Mouse (Mus musculus): ENCODE measurements at regions not wholly inside any gene's neighbourhood (a gene's known extent, or its start where the extent isn't known, plus 50 kb on each side); places are given as distances from the start of the nearest gene placed in this dataset.

DNA sequence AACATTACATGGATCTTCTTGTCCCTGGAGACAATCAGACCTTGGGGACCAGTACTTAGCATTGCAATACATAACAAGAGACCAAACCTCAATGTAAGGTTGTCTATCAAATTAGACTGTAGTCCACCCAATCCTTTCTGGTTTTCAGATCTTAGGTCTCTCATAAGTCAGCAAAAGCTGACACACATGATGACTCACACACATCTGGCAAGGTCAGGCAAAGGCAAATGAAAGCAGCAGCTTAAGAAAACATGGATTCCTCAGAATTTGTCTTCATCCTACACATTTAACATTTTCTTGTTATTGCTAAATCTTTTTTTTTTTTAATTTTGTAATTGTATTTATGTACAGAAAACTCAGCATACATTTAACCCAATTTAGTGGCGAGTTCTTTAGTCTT is 52.0 kb downstream of the Gm11983 start:
- DNase-seq (ENCODE audit: low spot score in 2 of 2), result no peak

DNA sequence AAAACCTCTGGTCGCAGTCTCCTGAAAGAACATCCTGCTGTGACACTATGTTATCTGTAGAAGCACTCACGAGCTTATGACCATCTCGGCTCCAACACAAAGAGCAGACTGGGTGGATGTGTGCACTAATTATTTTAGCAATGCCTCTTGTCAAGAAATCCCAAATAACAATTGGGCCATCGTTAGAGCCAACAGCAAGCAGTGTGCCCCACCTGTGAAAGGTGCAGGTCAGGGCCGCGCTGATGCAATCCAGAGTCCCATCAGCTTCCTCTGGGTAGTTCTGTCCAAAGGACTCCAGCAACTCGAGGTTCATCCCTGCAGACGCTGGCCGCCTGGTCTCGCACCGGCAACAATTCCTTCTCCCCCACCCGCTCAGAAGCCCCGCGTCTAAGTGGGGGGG is 54.6 kb downstream of the Gm11983 start:
- DNase-seq (ENCODE audit: low spot score in 2 of 2), result no peak

DNA sequence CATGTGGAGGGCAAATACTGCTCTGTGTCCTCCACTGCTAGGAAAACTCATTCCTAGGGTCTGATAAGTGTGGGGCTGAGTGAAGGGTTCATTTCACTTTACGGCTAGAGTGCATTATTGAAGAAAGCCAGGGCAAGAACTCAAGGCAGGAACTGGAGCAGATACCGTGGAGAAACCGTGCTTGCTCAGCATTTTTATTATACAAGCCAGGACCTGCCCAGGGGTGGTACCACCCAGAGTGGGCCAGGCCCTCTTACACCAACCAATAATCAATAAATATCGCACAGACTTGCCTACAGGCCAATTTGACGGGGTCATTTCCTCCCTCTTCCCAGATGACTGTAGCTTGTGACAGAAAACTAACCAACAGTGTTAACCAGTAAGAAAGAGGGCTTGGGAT is 57.7 kb downstream of the Gm11983 start:
- DNase-seq (ENCODE audit: low spot score in 2 of 2), result no peak

DNA sequence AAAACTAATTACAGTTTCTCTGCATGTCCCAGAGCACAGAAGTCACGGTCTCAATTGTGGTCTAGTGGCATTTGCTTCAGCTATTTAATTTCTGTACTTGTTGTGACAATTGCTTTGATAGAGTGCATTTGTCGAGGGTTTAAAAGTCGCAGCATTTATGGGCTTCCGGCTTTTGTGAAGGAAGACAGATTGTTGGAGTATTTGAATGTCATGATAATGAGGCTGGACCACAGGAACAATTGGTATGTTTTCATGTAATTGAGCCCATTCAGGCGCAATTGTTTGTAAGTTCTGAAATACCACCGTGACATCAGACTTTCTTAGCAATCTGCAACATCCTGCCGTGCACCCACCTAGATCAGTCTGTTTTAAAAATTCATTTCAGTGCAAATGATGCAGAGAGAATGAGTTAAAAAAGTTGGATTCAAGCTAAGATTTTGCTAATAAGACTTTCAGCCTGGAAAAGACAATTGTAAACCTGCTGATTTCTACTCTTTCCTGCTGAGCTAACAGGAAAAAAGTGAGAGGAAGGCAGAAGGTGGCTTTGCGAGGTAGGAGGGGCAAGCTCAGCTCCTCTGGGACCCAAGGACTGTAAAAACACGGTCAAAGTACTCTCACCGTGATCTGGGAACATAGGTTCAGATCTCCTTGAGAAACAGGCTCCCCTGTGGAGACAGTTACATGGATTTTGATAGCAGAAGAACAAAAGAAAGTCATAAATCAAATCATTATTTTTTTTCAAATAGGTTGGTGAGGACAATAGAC is 58.7 kb downstream of the Gm11983 start:
- DNase-seq (ENCODE audit: low spot score in 2 of 2), result no peak

DNA sequence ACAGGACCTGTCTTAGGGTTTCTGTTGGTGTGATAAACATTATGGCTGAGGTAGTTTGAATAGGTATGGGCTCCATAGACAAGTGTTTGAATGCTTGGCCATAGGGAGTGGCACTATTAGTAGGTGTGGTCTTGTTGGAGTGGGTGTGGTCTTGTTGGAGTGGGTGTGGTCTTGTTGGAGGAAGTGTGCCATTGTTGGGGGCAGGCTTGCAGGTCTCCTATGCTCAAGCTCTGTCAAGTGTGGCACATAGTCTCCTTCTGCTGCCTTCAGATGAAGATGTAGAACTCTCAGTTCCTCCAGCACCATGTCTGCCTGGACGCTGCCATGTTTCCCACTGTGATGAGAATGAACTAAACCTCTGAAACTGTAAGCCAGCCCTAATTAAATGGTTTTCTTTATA is 59.9 kb downstream of the Gm11983 start:
- no peak for DNase-seq (ENCODE audit: low spot score in 2 of 2)

DNA sequence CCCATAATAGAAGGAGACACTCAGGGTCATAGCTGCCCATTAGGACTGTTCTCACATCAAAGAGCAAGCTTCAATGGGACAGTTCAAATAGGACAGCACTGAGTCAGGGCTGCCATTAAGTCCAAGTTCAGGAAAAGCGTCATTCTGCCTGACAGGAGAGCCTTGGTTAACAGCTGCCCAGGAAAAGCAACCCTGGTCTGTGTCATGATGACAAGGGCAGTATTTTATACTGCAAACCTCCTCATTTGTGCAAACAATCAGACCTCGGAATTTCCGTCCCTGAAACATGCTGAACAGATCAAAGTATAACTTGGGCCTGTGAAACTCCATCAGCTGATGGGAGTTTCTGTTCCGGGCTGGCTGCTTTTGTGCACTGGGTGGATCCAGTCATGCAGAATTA is 62.8 kb downstream of the Gm11983 start:
- DNase-seq (ENCODE audit: low spot score in 2 of 2), result no peak

DNA sequence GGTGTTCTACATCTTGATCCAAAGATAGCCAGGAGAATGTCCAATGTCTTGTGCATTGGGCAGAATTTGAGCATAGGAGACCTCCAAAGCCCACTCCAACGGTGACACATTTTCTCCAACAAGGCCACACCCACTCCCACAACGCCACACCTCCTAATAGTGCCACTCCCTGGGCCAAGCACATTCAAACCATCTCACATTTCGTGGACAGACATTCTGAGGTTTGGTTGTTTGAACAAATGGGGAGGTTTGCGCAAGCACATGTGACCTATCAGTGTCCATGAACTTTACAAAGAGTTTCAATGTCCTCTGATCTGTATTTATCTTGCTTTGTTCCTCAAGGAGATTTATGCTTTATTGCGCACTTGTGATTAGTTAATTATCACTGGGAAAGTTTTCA is 63.5 kb downstream of the Gm11983 start:
- no peak for DNase-seq (ENCODE audit: low spot score in 2 of 2)

DNA sequence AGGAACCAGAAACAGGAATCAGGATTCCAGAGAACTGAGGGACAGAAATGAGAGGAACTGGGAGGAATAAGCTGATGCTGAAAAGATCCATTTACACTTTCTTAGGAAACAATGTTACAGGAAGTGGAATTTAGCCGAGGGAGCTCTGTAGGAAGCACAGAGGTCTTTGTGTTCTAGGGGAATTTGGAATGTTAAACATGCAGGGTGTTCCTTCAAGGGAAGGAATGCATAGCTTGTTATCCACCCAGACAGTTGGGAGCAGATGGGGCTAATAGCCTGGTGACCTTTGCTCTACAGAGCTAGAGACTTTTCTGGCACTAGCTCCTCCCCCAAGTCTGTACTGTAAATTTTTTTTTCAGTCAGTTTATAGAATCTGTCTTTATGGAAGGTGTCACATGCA is 64.1 kb downstream of the Gm11983 start:
- DNase-seq (ENCODE audit: low spot score in 2 of 2), result no peak

DNA sequence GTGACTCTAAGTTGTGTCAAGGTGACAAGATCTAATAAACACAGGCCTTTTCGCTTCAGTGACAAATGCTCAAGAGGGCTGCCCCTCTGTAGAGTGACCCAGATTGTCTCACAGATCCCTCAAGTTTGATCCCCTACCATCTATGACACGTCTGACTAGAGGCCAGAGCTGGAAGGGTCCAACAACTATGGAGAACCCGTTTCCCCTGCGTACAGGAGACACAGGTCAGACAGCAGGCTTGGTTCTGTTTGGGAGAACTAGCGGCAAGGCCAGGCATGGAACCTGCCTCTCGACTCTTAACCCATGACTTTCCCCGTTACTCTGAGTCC is 68.1 kb downstream of the Gm11983 start:
- no peak for DNase-seq (ENCODE audit: low spot score in 2 of 2)

DNA sequence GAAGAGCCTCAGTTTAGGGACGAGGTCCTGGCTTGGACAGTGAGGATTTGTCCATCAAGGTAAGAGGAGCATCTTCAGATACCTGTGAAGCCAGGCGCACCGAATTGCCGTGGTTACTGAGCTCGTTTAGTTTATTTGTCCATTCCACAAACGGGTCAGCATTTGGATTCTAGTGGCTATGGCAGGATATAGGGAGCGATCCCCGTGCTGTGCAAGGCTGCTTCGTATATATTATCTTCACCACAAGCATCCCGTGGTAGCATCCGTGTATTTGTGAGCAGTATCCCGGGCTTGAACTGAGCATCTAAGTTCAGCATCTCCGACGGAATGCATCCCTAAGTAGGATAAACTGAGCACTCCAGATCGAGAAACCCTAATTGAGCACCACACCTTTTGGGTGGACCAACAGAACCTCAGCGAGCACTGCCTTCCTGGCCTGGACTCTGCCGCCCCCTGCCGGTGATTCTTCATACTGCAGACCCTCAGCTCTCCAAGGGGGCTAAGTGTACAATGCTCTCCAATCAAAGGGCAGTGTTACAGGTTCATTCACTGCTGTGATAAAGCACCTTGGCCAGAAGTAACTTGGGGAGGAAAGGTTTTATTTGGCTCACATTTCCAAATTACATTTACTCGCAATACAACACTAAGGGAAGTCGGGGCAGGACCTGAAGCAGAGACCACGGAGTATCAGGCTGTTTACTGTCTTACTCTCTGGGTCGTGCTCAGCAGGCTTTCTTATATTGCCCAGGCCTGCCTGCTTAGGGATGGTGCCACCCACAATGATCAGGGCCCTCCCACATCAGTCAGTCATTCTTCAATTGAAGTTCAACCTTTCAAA is 68.6 kb downstream of the Gm11983 start:
- peak; percentile 43 to 77 for DNase-seq (ENCODE audit: low spot score in 2 of 2)

DNA sequence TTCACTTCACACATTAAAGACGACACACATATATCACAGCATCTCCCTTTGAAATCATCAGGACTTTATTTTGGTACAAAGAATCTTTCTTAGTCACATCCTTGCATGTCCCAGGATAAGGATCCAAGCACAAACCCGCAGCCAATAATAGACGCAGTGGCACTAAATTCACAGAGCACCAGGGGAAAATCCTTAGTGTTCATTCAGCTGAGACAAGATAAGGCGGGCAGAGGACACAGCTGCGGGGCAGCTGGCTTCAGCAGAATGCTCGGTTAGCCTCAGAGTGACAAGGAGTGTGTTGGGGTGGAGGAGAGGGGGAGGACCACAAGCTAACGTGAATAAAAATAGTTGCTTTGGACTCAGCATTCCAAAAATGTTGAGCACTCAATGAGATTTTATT is 70.7 kb downstream of the Gm11983 start:
- DNase-seq (ENCODE audit: low spot score in 2 of 2), result no peak

DNA sequence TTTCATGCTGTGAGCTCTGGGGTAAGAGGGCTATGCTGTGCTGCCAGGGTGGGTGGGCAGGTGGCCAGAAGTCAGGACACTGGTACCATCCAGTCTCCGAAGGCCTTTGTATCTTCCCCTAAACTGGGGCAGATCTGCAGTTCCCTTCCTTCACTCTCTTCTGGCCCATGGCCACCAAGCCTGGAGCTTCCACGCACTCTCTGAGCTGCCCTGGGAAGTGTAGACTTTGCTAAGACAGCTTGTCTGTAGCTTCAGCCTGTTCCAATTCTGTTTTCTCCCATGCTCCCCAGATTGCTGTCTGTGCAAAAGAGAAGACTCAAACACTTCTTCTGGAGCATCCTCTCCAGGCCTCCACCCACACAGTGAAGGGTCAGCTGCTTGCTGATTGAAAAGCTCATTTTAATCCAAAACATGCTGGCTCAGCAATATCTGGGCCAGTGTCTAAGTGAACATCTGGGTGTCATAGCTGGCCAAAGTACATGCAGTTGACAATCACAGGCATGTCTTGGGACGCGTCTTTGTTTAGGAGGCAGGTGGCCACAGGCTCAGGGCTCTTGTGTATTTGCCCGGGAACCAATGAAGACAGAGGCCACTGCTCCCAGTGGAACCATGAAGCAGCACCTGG is 72.0 kb downstream of the Gm11983 start:
- no peak for DNase-seq (ENCODE audit: low spot score in 2 of 2)

DNA sequence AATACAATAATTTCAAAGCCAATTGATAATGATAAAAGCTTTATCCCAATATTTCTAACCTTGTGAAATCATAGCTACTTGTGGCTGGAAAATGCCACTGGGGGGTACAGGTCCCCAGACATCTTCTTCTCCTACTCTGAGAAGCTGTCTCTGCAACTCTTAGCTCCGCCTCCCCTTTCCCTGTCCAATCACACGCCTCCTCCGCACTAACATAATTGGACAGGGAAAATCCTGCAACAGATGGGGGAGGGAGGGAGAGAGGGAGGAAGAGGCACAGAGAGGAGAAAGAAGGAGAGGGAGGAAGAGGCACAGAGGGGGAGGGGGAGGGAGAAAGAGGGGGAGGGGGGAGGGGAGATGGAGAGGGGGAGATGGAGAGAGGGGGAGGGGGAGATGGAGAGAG is 73.3 kb downstream of the Gm11983 start:
- peak in 1 of 2 experiments; percentile 32 for DNase-seq (ENCODE audit: low spot score in 2 of 2)

DNA sequence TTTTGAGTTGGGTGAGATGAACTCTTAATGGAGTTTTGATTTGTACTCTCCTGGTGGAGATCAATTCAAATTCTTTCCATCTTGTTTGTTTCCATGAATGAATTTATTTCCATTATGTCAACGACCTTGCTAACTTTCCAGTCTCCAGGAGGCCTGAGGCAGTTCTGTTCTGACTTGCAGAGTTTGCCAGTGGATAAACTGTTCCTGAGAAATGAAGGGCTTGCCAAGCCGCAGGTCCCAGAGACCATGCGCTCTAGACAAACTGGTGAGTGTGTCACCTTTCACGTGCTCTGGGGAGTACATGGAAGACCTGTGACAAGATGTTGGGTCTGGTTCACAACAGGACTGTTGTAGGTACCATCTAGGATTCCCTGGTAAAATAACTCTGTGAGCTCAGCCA is 74.5 kb downstream of the Gm11983 start:
- DNase-seq (ENCODE audit: low spot score in 2 of 2), result no peak

DNA sequence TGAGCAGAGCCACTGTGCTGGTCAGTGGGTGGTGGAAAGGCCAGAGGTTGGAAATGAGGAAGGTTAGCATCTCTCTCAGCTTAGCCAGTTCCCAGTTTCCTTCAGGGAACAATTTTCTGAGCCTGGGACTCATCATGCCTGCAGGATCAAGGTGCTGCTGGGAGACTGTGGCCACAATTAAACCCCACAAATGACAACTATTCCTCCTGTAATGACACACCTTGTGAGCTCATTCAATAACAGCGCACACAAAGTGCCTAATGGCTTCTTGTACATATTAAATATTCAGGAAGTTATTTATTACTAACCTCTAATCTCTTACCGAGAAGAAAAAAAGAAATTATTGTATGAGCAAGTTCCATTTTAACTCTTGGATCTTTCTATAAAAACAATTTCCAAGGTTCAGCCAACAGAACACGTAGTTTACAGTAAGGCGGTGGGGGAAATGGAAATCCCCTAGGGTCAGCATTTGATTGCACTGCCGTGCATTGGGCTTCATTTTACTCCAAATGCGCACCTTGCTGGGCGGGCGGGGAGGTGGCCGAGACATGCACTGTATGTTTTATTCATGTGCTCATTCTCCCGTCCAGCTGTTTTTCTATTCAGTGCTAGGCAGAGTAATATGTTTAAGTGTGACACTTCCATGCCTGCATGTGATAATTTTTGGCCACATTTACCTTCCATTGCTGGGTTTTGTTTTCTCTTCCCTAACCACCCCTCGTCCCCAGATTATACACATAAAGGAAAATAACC is 75.4 kb downstream of the Gm11983 start:
- DNase-seq (ENCODE audit: low spot score in 2 of 2), result no peak

DNA sequence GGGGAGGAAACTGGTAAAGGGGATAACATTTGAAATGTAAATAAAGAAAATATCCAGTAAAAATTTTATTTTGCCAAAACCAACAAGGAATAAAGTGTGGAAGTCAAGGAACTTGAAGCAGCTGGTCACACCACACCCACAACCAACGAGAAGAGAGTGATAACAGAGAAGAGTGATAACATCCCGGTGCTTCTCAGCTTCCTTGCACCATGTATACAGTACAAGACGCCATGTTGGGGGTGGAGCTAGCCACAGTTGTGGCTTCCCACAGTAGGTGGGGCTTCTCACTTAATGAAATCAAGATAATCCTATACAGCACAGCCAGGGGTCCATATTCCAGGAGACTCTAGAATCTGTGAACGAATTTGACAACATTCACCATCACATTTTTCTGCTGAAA is 77.9 kb downstream of the Gm11983 start:
- DNase-seq (ENCODE audit: low spot score in 2 of 2), result peak in 1 of 2 experiments; percentile 26

DNA sequence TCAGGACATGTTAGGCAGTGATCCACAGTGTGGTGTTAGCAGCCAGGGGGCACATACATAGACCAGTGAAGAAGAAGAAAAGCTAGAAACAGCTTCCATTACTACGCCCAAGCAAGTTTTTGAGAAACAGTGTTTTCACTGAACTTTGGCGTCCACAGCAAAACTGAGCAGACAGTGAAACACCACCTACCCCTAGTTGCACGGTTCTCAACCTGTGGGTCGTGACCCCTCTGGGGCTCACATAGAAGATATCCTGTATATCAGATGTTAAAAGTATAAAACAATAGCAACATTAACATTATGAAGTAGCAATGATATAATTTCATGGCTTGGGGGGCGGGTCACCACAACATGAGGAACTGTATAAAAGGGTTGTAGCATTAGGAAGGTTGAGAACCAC is 81.1 kb downstream of the Ramp3 start:
- no peak for DNase-seq (ENCODE audit: low spot score in 2 of 2)

DNA sequence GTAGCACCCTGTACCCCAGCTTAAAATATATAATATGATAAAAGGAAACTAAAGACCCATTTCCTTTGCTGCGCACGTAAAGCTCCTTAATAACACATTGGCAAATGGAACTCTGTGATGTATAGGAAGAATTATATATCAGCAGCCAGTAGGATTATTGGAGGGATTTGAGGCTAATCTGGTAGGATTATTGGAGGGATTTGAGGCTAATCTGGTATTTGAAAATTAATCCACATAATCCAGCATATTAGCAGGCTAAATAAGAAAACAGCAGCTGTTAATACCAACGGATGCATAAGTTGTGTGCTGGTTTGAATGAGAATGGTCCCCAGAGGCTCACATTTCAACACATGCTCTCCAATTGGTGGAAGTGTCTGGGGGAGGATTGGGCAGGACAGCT is 80.3 kb downstream of the Ramp3 start:
- no peak for DNase-seq (ENCODE audit: low spot score in 2 of 2)

DNA sequence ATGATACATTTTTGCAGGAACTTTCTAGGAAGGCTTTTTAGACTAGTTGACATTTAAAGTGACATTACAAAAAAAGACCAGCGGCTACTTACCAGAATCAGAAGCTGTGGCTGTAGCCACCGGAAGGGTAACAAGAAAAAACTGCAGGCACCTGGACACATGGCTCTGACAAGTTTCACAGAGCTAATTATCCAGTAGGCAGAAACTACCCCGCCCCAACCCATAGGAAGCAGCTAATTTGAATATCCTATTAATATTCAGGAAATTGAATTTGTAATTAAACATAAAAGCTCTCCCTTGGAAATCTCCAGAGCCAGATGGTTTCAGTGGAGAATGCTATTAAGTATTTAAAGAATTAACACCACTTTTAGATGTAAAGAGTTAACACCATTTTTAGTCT is 79.8 kb downstream of the Ramp3 start:
- DNase-seq (ENCODE audit: low spot score in 2 of 2), result peak in 1 of 2 experiments; percentile 38

DNA sequence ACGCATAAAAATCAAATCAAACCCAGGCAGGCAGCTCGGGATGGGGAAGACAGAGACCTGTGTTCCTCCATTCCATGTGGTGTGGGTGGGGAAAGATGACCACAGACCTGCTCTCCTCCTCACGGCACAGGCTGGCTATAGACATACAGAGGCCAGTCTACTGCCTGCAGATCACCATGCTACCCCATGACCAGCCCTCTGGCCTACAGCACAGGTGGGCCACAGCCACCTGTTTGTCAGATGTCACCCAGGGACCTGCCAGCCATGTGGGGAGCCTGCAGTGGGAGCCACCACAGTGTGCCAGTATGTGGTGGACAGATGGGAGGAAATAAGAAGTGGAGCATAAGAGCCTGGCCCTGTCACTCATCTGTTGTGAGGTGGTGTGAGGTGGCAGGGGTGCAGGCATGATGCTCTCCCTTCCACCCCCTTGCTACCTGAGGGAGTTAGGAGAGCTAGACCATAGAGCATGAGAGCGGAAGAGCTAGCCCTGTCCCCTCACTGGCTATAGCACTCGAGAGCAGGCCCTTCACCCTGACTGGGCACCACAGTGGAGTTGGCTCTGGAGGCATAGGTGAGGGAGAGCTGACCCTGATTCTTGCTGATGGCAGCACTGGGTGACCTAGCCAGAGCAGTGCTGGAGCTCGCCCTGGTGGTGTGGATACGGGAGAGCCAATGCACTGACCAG is 76.6 kb downstream of the Ramp3 start:
- peak in 1 of 2 experiments; percentile 47 for DNase-seq (ENCODE audit: low spot score in 2 of 2)

DNA sequence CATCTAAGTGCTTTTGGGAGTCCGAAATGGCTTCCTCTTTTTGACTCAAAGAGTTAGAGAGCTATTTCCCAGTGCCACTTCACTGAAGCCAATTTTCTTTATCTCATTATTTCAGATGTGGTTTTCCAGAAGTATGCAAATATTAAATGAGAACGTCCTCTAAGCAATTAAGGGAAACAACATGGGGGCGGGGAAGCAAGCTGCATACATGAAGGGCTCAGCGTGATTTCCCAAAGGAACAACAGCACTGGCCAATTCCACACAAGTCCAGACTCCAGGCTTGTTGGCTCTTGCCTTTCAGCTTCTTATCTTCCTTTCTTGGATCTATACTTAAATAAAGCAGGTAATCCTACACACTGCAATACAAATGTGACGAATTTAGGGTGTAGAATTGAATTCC is 73.2 kb downstream of the Ramp3 start:
- DNase-seq (ENCODE audit: low spot score in 2 of 2), result peak in 1 of 2 experiments; percentile 19
